Mouse (Mus musculus): ENCODE data around the gene Smarcc2.

GRCm38 (mm10) chr10:128510301-128510700 is 51.3 kb downstream of the Smarcc2 start:
- TF ChIP-seq CTCF (IDR thresholded peaks at IDR 0.05; ENCODE audit: control insufficient read depth, insufficient read depth, low read length) (no peak), POLR2A (IDR thresholded peaks at IDR 0.05; ENCODE audit: borderline replicate concordance, control insufficient read depth, low read depth, low read length) (no peak)

Data from bone marrow, adult 2 months (tissue).